Comparison of ENCODE assay signal across 22 mouse cellular contexts in the genomic region with DNA sequence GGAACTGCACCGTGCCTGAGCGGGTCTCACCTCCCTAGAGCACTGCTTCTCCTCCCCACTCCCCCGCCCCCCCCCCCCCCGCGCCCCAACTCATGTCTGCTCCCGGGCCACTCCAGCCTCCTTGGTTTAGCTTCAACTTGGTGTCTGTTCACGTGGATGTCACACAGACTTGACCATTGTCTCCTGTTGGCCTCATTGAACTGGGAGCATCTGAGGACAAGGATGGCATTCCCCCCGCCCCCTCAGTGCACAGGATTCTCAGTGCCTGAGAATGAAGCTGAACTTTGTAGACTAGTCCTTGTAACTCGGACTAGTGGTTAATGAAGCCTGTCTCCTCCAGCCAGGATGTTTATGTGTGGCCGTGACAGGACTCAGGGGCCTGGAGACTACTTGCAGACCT. TPM values are rescaled to one million over a fixed set of nuclear protein-coding genes. Genes with fewer than 3 reads are reported as not detected.
DNase-seq lines count a peak whose midpoint lies in the region; ATAC-seq and TF ChIP-seq lines count a peak whose summit lies in the region.
"Had no signal": no experiment of that assay in that cellular context is flagged by ENCODE, and none has a peak within 500 bp of the region (broad histone marks: within the 10 kb centered on the region; RNA-seq: fewer than 3 reads in every experiment).

No protein-coding gene starts in this region.

- H3K9ac ChIP-seq in heart, embryonic 13.5 days: peak overlapping the region; percentile 30; the same call in 1 of the 2 replicates
- no peak overlapping the region for H3K9ac ChIP-seq in kidney, embryonic 16.5 days (replicated peaks; ENCODE audit: low read length)
- H3K9ac ChIP-seq: hindbrain, embryonic 14.5 days; midbrain, embryonic 15.5 days had no signal

- ATAC-seq in heart, embryonic 13.5 days (ENCODE audit: extremely low read depth, insufficient number of reproducible peaks, low FRiP score, low TSS enrichment): no peak
- no peak for ATAC-seq in kidney, embryonic 16.5 days (ENCODE audit: low FRiP score, low TSS enrichment)
- ATAC-seq: midbrain, embryonic 15.5 days had no signal

- peak overlapping the region; percentile 99 for H3K27ac ChIP-seq in heart, embryonic 13.5 days (replicated peaks)
- no peak overlapping the region for H3K27ac ChIP-seq in kidney, embryonic 16.5 days (ENCODE audit: low read length)
- peak overlapping the region; percentile 33; the same call in 1 of the 2 replicates for H3K27ac ChIP-seq in cortical plate, adult 2 months (ENCODE audit: insufficient read depth, low read length)
- H3K27ac ChIP-seq: forebrain, embryonic 10.5 days; hindbrain, embryonic 14.5 days; midbrain, embryonic 15.5 days had no signal

- peaks cover 15% of the 10 kb centered on the region for H3K36me3 ChIP-seq in heart, embryonic 13.5 days
- H3K36me3 ChIP-seq in kidney, embryonic 16.5 days (ENCODE audit: insufficient read depth, low read length): 0 out of 2 replicates have a peak, but pooled peaks cover 2% of the 10 kb centered on the region
- H3K36me3 ChIP-seq: midbrain, embryonic 15.5 days had no signal

- H3K4me2 ChIP-seq in heart, embryonic 13.5 days: no peak overlapping the region
- no peak overlapping the region for H3K4me2 ChIP-seq in kidney, embryonic 16.5 days (replicated peaks; ENCODE audit: low read depth, low read length)
- H3K4me2 ChIP-seq: hindbrain, embryonic 14.5 days; midbrain, embryonic 15.5 days had no signal

- no peak for DNase-seq in heart, postnatal 25 days (ENCODE audit: low spot score)
- peak; percentile 38 for DNase-seq in kidney, adult 9 months
- DNase-seq in kidney, postnatal 4 days: peak; percentile 18 to 37
- no peak for DNase-seq in lung, postnatal 4 days
- DNase-seq: B cell, adult 2 months; cerebellum, adult 2 months; cerebellum, postnatal 36 days; left cerebral cortex, postnatal 4 days; liver; lung, postnatal 10 days; right cerebral cortex, postnatal 25 days; thymus, adult 18-20 months; thymus, postnatal 4 days had no signal

- H3K27me3 ChIP-seq in heart, embryonic 13.5 days (replicated peaks): no peaks in the 10 kb centered on the region
- H3K27me3 ChIP-seq in kidney, embryonic 16.5 days (ENCODE audit: insufficient read depth, low read length): no peaks in the 10 kb centered on the region
- H3K27me3 ChIP-seq: midbrain, embryonic 15.5 days had no signal

- no peak for TF ChIP-seq POLR2A in cortical plate, adult 2 months (IDR thresholded peaks at IDR 0.05; ENCODE audit: extremely low read depth, insufficient read depth, low read length)

- no peak for TF ChIP-seq CTCF in cortical plate, adult 2 months (IDR thresholded peaks at IDR 0.05; ENCODE audit: extremely low read depth, insufficient read depth, low read length)

- WGBS in heart, embryonic 13.5 days: 56% methylated on average over 10 of the region's 10 CpGs
- WGBS in kidney, embryonic 16.5 days: 48% methylated on average over 7 of the region's 10 CpGs

- no peak overlapping the region for H3K4me3 ChIP-seq in heart, embryonic 13.5 days
- no peak overlapping the region for H3K4me3 ChIP-seq in kidney, embryonic 16.5 days (ENCODE audit: low read length)
- no peak overlapping the region for H3K4me3 ChIP-seq in cortical plate, adult 2 months (ENCODE audit: insufficient read depth, low read length)
- H3K4me3 ChIP-seq: forebrain, embryonic 10.5 days; midbrain, embryonic 15.5 days; myocyte had no signal

- H3K9me3 ChIP-seq in heart, embryonic 13.5 days: no peaks in the 10 kb centered on the region
- no peaks in the 10 kb centered on the region for H3K9me3 ChIP-seq in kidney, embryonic 16.5 days (ENCODE audit: low read length)
- H3K9me3 ChIP-seq: forebrain, embryonic 10.5 days; midbrain, embryonic 15.5 days had no signal

- intact Hi-C loops in heart, postnatal 25 days (cut with DNase I): no loop called here

- H3K4me1 ChIP-seq in heart, embryonic 13.5 days: peaks cover 64% of the 10 kb centered on the region
- H3K4me1 ChIP-seq in kidney, embryonic 16.5 days (ENCODE audit: insufficient read depth, low read length): peaks cover 20% of the 10 kb centered on the region
- peaks cover 4% of the 10 kb centered on the region; the same call in 1 of the 2 replicates for H3K4me1 ChIP-seq in cortical plate, adult 2 months (ENCODE audit: control insufficient read depth, insufficient read depth, low read length)

RNA-seq across cellular contexts. Expression of a gene that starts 23.2 kb away (rescaled TPM):
- 108 and 118 TPM in 2 replicates for polyA plus RNA-seq in heart, embryonic 13.5 days (2015; fragmentation: Nextera tagmentation; extraction: Ambion mirVana)
- total RNA-seq in heart, postnatal 25 days (2021): 10 to 100 TPM; 23.0 to 24.5 TPM
- 74.7 and 76.7 TPM in 2 replicates for polyA plus RNA-seq in kidney, embryonic 16.5 days (2015; fragmentation: Nextera tagmentation; extraction: Ambion mirVana)
- polyA plus RNA-seq in cortical plate, adult 2 months (2012; rRNA removed): 22.1 and 26.2 TPM in 2 replicates
- total RNA-seq: granulocyte monocyte progenitor cell, adult 5-6 weeks had no signal

RNA-seq across cellular contexts. Expression of a gene that starts 26.7 kb away (rescaled TPM):
- 23.7 TPM in 2 replicates for polyA plus RNA-seq in heart, embryonic 13.5 days (2015; fragmentation: Nextera tagmentation; extraction: Ambion mirVana)
- total RNA-seq in heart, postnatal 25 days (2021): 10 to 100 TPM; 14.8 to 16.5 TPM
- polyA plus RNA-seq in kidney, embryonic 16.5 days (2015; fragmentation: Nextera tagmentation; extraction: Ambion mirVana): 27.0 and 28.2 TPM in 2 replicates
- 10.0 and 10.5 TPM in 2 replicates for polyA plus RNA-seq in cortical plate, adult 2 months (2012; rRNA removed)
- total RNA-seq: megakaryocyte, adult 5-6 weeks had no signal

Comparison
In these comparisons a context has a peak if more than half of its experiments do, and no peak if none do; other contexts are left out.
1. DNase-seq: peak in kidney, adult 9 months (single experiment) and kidney, postnatal 4 days (2 of 2); none in heart, postnatal 25 days (single experiment) and lung, postnatal 4 days (0 of 2).